Comparison of ENCODE assay signal across 12 mouse cellular contexts in the genomic region with DNA sequence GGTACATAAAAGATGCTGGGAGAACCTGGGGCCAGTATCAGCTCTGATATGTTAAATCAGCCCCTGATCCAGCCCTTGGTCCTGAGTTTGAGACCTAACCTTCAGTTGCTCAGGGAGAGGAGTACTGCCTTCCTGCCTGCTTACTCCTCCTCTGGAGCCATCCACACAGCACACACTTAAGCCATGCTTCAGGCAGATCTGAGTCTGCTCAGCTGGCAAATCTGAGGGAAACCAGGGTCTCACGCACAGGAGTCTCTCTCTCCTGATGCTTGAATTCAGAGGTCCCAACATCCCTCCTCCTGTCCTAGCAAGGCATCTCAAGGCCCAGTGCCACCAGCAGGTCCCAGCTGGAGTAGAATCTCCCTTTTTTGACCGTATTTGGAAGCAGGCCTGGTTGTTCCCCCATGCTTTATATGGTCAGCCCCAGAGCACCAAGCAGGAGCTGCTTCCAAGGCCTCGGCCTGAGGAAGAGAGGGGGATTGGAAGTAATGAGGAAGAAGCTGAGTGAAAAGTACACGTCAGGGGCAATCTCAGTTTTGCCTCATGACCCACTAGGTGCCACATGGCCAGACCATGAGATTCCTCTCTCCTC.
"Had no signal": no experiment of that assay in that cellular context is flagged by ENCODE, and none has a peak within 500 bp of the region (broad histone marks: within the 10 kb centered on the region; RNA-seq: fewer than 3 reads in every experiment).

No protein-coding gene starts in this region.

- H3K27ac ChIP-seq: kidney, postnatal 0 days; limb, embryonic 12.5 days; liver, embryonic 13.5 days; midbrain, embryonic 15.5 days; neural tube, embryonic 12.5 days had no signal

- H3K27me3 ChIP-seq: limb, embryonic 12.5 days; liver, embryonic 13.5 days; midbrain, embryonic 15.5 days; neural tube, embryonic 12.5 days had no signal

- H3K4me1 ChIP-seq: limb, embryonic 12.5 days; liver, embryonic 13.5 days; midbrain, embryonic 15.5 days; neural tube, embryonic 12.5 days had no signal

- H3K9ac ChIP-seq: limb, embryonic 12.5 days; liver, embryonic 13.5 days; liver, postnatal 0 days; midbrain, embryonic 15.5 days; neural tube, embryonic 12.5 days had no signal

- H3K36me3 ChIP-seq: limb, embryonic 12.5 days; liver, embryonic 13.5 days; midbrain, embryonic 15.5 days; neural tube, embryonic 12.5 days had no signal

- ATAC-seq: liver, postnatal 0 days; midbrain, embryonic 15.5 days had no signal

- H3K9me3 ChIP-seq: limb, embryonic 12.5 days; liver, embryonic 13.5 days; midbrain, embryonic 15.5 days; neural tube, embryonic 12.5 days had no signal

- H3K4me2 ChIP-seq: limb, embryonic 12.5 days; liver, embryonic 13.5 days; midbrain, embryonic 15.5 days; neural tube, embryonic 12.5 days had no signal

- H3K4me3 ChIP-seq: limb, embryonic 12.5 days; liver, embryonic 13.5 days; midbrain, embryonic 15.5 days; neural tube, embryonic 12.5 days had no signal

- DNase-seq: kidney, adult 2 months; kidney, postnatal 36 days; liver; liver, embryonic 13.5 days; liver, postnatal 0 days; lung, postnatal 14 days; spleen, adult 18-20 months; thymus, postnatal 4 days had no signal
